Mouse (Mus musculus): Measurements from ENCODE around the gene Zfyve27. TPM values are rescaled to one million over a fixed set of nuclear protein-coding genes. Genes with fewer than 3 reads are reported as not detected.

Zfyve27 gene
- polyA plus RNA-seq (2015; fragmentation: Illumina TruSeq; extraction: RNeasy Lipid Tissue Mini Kit (QIAGEN cat#74804); ENCODE audit: insufficient read depth, low replicate concordance): 30.0 TPM

DNA sequence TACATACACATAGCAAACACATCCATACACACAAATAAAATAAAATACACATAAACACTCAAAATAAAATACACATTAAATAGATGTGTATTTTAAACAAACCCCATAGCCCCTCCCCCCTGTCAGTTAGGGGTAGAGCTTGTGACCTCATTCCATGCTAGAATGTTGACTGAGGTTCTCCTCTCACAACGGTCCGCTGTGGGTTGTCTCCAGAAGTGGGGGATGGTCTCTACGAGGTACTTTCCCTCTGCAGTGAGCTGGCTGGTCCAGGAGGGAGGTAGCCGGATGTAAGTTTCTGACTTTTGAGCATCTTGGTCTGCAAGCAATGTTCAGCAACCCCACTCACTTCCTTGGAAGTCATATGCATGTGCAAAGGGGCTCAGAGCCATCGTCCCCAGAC lies at the start of gene Zfyve27:
Zfyve27 (plus strand) TSS at position 188 of the 400 bp plus-strand sequence.

DNA sequence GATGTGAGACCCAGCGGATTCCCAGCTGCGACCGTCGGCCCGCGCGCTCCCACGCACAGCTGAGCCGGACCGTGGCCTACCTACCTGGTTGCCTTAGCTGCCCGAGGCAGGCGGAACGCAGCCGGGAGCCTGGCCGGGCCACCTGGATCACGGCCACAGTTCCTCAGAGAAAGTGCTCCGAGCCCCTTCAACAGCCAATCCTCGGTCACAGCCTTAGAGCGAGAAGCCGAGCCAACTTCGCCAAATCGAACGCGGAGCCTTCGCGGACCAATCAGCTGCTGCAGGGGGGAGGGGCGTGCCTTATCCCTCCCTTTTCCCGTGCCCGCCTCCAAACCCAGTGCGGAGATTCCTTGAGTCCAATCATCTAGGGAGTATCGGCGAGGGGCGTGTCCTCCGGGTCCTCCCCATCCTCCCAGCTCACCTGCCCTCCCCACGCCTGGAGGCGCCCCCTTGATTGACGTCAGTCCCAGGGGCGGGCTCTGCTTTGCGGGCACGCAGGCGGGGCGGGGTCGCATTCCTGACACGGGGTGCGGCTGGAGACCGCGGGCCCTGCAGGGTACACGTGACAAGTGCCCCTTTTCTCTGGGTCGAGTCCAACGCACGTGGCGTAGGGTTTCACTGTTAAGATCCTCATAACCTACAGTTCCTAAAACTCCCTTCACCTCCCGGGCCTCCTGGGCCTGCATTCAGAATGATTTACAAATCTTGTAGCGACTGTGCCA lies 34.8 kb upstream of the Zfyve27 start, which contains the start of gene Avpi1:
Avpi1 (minus strand) TSS at position 273 of the 722 bp plus-strand sequence.

DNA sequence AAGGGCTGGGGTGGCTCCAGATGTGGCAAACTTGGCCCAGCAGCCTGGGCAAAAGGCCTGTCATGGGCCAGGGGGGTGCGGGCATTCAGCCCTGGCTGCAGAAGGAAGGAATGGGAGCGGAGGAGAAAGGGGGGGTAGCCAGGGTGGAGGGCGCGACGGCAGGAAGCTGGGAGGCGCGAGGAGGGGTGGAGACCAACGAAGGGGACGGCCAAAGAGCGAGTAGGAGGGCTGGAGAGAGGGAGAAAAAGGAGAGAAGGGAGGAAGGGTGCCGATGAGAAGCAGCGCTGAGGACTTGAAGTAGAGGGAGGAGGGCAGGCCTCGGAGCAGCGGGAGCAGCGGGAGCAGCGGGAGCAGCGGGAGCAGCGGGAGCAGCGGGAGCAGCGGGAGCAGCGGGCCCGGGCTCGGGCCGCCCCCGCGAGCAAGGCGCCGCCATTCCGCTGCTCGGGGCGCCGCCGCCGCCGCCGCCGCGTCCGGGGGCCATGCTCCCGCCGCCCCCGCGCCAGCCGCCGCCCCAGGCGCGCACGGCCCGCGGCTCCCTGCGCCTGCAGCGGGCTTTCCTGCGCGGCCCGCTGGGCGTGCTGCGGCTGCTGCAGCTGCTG lies 16.5 kb upstream of the Zfyve27 start, which contains the start of gene Marveld1:
Marveld1 (plus strand) TSS at position 231 of the 599 bp plus-strand sequence.

DNA sequence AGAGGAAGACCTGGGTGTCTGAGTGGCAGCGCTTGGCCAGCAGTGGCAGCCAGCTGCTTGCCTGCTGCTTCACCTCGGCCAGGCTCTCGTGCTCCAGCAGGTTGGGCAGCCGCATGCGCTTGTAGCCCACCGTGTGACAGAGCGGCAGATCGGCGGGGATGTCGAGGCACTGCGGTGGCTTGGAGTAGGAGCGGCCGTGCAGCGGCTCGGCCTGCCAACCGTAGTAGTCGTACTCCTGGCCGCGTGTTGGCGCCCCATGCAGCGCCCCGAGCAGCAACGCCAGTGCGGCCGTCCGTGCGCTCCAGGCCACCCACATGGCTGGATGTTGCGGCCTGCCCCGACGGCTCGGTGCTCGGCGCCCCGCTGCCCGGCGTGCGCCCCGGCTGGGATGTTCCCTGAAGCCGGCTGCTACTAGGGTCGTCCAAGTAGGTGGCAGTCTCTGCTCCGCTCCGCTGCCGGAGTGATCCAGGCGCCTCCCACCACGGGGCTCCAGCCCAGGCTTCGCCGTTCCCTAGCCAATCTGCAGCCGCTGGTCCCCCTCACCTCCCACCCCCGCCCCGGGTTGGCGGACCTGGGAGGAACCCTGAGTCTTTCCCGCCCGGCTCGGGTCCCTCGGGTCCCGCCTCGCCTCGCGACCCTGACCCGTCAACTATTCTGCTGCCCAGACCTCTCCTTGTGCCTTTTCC lies 38.1 kb downstream of the Zfyve27 start, which contains the start of gene Sfrp5:
Sfrp5 (minus strand) TSS at position 557 of the 686 bp plus-strand sequence.

Other genes with a start within 250 kb of the Zfyve27 start
- gene Exosc1, start 230.5 kb upstream of the Zfyve27 start, polyA plus RNA-seq (2015; fragmentation: Illumina TruSeq; extraction: RNeasy Lipid Tissue Mini Kit (QIAGEN cat#74804); ENCODE audit: insufficient read depth, low replicate concordance): 43.0 TPM
- 57.5 TPM for gene Zdhhc16, start 230.5 kb upstream of the Zfyve27 start, polyA plus RNA-seq (2015; fragmentation: Illumina TruSeq; extraction: RNeasy Lipid Tissue Mini Kit (QIAGEN cat#74804); ENCODE audit: insufficient read depth, low replicate concordance)
- gene Mms19, start 182.8 kb upstream of the Zfyve27 start, polyA plus RNA-seq (2015; fragmentation: Illumina TruSeq; extraction: RNeasy Lipid Tissue Mini Kit (QIAGEN cat#74804); ENCODE audit: insufficient read depth, low replicate concordance): 44.2 TPM
- 2.3 TPM for gene Ubtd1, start 182.2 kb upstream of the Zfyve27 start, polyA plus RNA-seq (2015; fragmentation: Illumina TruSeq; extraction: RNeasy Lipid Tissue Mini Kit (QIAGEN cat#74804); ENCODE audit: insufficient read depth, low replicate concordance)
- 1.9 TPM for gene Ankrd2, start 128.0 kb upstream of the Zfyve27 start, polyA plus RNA-seq (2015; fragmentation: Illumina TruSeq; extraction: RNeasy Lipid Tissue Mini Kit (QIAGEN cat#74804); ENCODE audit: insufficient read depth, low replicate concordance)
- 1.3 TPM for gene Hoga1, start 118.3 kb upstream of the Zfyve27 start, polyA plus RNA-seq (2015; fragmentation: Illumina TruSeq; extraction: RNeasy Lipid Tissue Mini Kit (QIAGEN cat#74804); ENCODE audit: insufficient read depth, low replicate concordance)
- 0.23 TPM for gene 4933411K16Rik, start 111.7 kb upstream of the Zfyve27 start, polyA plus RNA-seq (2015; fragmentation: Illumina TruSeq; extraction: RNeasy Lipid Tissue Mini Kit (QIAGEN cat#74804); ENCODE audit: insufficient read depth, low replicate concordance)
- 0.28 TPM for gene Morn4, start 77.6 kb upstream of the Zfyve27 start, polyA plus RNA-seq (2015; fragmentation: Illumina TruSeq; extraction: RNeasy Lipid Tissue Mini Kit (QIAGEN cat#74804); ENCODE audit: insufficient read depth, low replicate concordance)
- gene Pi4k2a, start 73.5 kb upstream of the Zfyve27 start, polyA plus RNA-seq (2015; fragmentation: Illumina TruSeq; extraction: RNeasy Lipid Tissue Mini Kit (QIAGEN cat#74804); ENCODE audit: insufficient read depth, low replicate concordance): 19.3 TPM
- 8.0 TPM for gene Avpi1, start 34.9 kb upstream of the Zfyve27 start, polyA plus RNA-seq (2015; fragmentation: Illumina TruSeq; extraction: RNeasy Lipid Tissue Mini Kit (QIAGEN cat#74804); ENCODE audit: insufficient read depth, low replicate concordance)
- 42.8 TPM for gene Marveld1, start 16.6 kb upstream of the Zfyve27 start, polyA plus RNA-seq (2015; fragmentation: Illumina TruSeq; extraction: RNeasy Lipid Tissue Mini Kit (QIAGEN cat#74804); ENCODE audit: insufficient read depth, low replicate concordance)
- not detected for gene Sfrp5, start 38.3 kb downstream of the Zfyve27 start, polyA plus RNA-seq (2015; fragmentation: Illumina TruSeq; extraction: RNeasy Lipid Tissue Mini Kit (QIAGEN cat#74804); ENCODE audit: insufficient read depth, low replicate concordance)
- not detected for gene Golga7b, start 83.6 kb downstream of the Zfyve27 start, polyA plus RNA-seq (2015; fragmentation: Illumina TruSeq; extraction: RNeasy Lipid Tissue Mini Kit (QIAGEN cat#74804); ENCODE audit: insufficient read depth, low replicate concordance)